Mouse (Mus musculus) midbrain, embryonic 10.5 days (tissue): ENCODE data around the gene Gm49380. TPM values are rescaled to one million over a fixed set of nuclear protein-coding genes. Genes with fewer than 3 reads are reported as not detected.

Experiments
- DNase-seq: peaks from one replicate; pipeline ENCODE4 v3.0.0-alpha.2; 2017; ENCODE audit warnings: low spot score
- H3K27ac ChIP-seq: fragments of 300-500 bp; sonication (generic); replicated peaks from 2 replicates; pipeline ENCODE4 v1.5.1; 2016; ENCODE audit warnings: mild to moderate bottlenecking
- H3K27me3 ChIP-seq: fragments of 300-500 bp; sonication (generic); 2 replicates; pipeline ENCODE4 v1.6.1; 2016; ENCODE audit warnings: low read depth, mild to moderate bottlenecking; ENCODE audit not compliant: poor library complexity, severe bottlenecking
- H3K36me3 ChIP-seq: fragments of 300-500 bp; sonication (generic); 2 replicates; pipeline ENCODE4 v1.6.1; 2016; ENCODE audit warnings: mild to moderate bottlenecking, moderate library complexity
- H3K4me1 ChIP-seq: fragments of 300-500 bp; sonication (generic); 2 replicates; pipeline ENCODE4 v1.6.1; 2016
- H3K4me3 ChIP-seq: fragments of 300-500 bp; sonication (generic); 2 replicates; pipeline ENCODE4 v1.5.1; 2016; ENCODE audit warnings: mild to moderate bottlenecking, moderate library complexity
- H3K9me3 ChIP-seq: fragments of 300-500 bp; sonication (generic); replicated peaks from 2 replicates; pipeline ENCODE4 v1.6.1; 2016; ENCODE audit warnings: mild to moderate bottlenecking
- WGBS: fragments of 180-500 bp; shearing (Covaris S2); methylation state at CpG from one replicate; pipeline ENCODE4 v1.1.7; 2016; 5-methylcytosine and 5-hydroxymethylcytosine counted together
- polyA plus RNA-seq: library from polyadenylated mRNA; unstranded; fragments of >200 nt; fragmentation: Nextera tagmentation; extraction: Ambion mirVana; gene quantifications from 2 replicates; pipeline ENCODE4 v1.2.1, GENCODE M21; 2016

The Gm49380 gene
- polyA plus RNA-seq, 1 experiment from 2014 or later: 0.35 TPM

DNA sequence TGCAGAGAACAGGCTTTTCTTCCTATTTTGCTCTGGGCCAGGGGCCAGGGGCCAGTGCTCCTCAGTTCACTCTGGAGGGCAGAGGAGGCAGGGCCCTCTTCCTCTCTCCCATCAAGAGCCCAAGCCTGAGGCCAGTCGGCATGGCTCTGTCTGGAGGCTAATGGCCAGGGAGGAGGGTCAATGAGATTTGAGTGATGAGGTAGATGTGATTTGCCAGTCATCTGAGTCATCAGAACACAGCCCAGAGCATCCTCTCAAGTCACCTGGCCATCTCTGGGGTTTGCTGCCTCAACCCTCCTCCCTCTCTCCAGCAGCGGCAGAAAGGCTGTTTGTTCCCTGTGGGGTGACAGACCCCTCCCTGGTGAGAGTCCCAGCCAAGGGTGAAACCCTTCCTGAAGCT, 20.0 kb upstream of the Gm49380 start:
- no peak for DNase-seq
- Histone ChIP-seq H3K4me3 (peak overlapping the region; percentile 59), H3K36me3 (0 out of 2 replicates have a peak, but pooled peaks cover 6% of the 10 kb centered on the region), H3K27me3 (peaks cover 82% of the 10 kb centered on the region), H3K4me1 (peaks cover 74% of the 10 kb centered on the region), H3K27ac (peak overlapping the region; percentile 78), H3K9me3 (no peaks in the 10 kb centered on the region)
- WGBS: 10% methylated on average over 2 of the region's 2 CpGs

DNA sequence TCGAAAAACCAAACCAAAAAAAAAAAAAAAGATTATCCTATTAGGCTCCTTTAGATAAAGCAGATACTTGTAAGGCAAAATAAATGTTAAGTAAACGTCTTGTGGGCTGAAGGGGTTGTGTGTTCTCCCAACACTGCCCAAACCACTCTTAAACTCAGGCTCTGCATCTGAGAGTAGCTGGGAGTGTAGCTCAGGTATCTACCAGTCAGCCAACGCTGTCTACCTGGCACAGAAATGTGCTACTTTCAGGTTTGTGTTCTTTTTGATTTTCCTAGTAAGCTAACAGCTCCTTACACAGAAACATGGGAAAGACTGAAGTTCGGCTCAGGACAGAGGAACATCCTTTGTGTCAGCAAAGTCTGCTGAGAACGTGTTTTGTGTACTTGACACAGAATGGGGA, 18.9 kb upstream of the Gm49380 start:
- 0 out of 2 replicates have a peak, but pooled peaks cover 4% of the 10 kb centered on the region for H3K36me3 ChIP-seq
- 68% methylated on average over 5 of the region's 5 CpGs for WGBS
- H3K4me1 ChIP-seq: peaks cover 79% of the 10 kb centered on the region
- peaks cover 81% of the 10 kb centered on the region for H3K27me3 ChIP-seq
- H3K4me3 ChIP-seq: no peak overlapping the region
- H3K27ac ChIP-seq: 0 out of 2 replicates have a peak overlapping the region, but pooled peaks have one; percentile 92
- no peak for DNase-seq
- no peaks in the 10 kb centered on the region for H3K9me3 ChIP-seq

DNA sequence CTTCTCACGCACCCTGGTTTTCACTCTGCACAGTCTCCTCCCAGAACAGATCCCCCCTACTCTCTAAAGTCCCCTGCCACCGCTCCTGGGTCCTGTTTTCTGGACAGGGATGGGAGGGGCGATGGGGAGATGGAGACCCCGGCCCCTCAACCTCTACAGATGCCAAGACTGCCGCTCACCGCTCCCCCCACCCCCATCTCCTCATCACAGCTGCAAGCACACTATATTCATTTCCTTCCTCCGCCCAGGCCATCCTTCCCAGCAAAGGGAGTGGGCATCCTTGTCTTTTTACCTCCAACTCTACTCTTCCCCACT, 17.9 kb upstream of the Gm49380 start:
- 33% methylated on average over 7 of the region's 7 CpGs for WGBS
- peaks cover 85% of the 10 kb centered on the region for H3K4me1 ChIP-seq
- no peaks in the 10 kb centered on the region for H3K9me3 ChIP-seq
- peak overlapping the region; percentile 92 for H3K27ac ChIP-seq
- peak; percentile 31 for DNase-seq
- H3K4me3 ChIP-seq: peak overlapping the region; percentile 59
- H3K36me3 ChIP-seq: no peaks in the 10 kb centered on the region
- peaks cover 71% of the 10 kb centered on the region for H3K27me3 ChIP-seq

DNA sequence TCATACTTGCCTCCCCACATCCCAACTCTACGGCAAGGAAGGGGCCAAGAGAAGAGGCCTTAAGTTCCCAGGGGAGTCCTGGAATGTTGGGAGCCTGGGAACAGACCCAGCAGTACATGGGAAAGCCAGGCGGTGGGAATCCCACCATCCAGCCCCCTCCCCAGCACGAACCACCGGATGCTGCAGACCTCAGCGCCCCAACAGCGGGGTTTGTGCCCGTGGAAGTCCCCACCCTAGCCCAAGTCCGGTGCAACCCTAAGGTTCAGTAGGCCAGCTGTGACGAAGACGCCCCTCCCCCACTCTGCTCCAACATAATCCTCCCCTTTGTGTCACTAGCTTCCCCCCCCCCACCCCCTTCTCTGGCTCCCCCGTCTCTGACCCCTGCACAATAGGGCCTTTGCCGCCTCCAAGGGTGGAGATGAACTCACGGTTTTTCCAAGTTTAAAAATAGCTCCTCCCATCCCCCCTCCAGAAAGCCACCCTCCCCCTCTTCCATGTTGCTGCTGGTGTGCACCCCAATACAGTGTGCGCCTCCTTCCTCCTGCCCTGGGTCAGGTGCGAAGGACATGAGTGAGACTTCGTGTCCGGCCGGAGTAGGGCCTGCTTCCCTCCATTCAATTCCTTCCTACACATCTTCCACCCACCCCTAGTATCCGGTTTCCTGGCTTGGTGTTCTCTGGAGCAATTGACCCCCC, 17.4 kb upstream of the Gm49380 start:
- Histone ChIP-seq H3K27me3 (peaks cover 66% of the 10 kb centered on the region), H3K27ac (peak overlapping the region; percentile 92), H3K36me3 (no peaks in the 10 kb centered on the region), H3K4me3 (peak overlapping the region; percentile 59), H3K4me1 (peaks cover 85% of the 10 kb centered on the region), H3K9me3 (no peaks in the 10 kb centered on the region)
- peak; percentile 85 for DNase-seq
- 14% methylated on average over 19 of the region's 19 CpGs for WGBS

DNA sequence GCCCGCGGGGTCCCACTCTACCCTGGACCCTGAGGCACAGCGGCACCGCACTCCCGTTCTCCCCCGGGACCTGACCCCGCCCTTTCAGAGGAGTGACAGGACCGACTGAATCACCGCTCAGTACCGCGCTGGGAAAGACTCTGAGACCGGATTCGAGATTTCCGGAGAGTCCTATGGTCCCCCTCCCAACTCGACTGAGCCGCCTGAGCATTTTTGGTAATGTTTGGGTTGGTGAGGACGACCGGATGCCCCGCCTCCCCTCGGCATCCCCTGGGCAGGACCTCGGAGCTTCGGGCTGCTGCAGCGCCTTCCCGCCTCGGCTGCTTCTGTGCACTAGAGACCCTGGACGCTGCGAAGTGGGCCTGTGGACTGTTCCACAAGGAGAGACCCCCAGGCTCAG, 16.7 kb upstream of the Gm49380 start:
- H3K9me3 ChIP-seq: no peaks in the 10 kb centered on the region
- H3K36me3 ChIP-seq: no peaks in the 10 kb centered on the region
- under 1% methylated on average over 27 of the region's 27 CpGs for WGBS
- peak; percentile 74 for DNase-seq
- H3K27ac ChIP-seq: peak overlapping the region; percentile 92
- peaks cover 59% of the 10 kb centered on the region for H3K27me3 ChIP-seq
- peaks cover 82% of the 10 kb centered on the region for H3K4me1 ChIP-seq
- H3K4me3 ChIP-seq: peak overlapping the region; percentile 59

DNA sequence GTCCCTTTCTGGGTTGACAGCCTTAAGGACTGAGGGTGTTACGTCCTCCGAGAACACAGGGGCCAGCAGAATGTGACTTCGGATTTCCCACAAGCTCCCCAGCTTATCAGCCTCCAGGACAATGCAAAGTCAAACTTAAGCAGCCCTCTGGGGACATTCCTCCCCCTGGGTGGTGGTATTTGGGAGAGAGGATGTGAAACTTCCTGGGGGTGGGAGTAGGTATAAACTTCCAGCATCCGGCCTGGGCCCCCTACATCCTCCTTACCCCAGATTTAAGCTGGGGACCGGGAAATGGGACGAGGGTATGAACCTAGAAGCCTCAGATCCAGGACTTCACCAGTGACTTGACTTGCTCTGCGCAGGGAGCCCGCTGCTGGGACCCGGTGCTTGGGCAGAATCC, 16.3 kb upstream of the Gm49380 start:
- peak overlapping the region; percentile 59 for H3K4me3 ChIP-seq
- DNase-seq: no peak
- H3K27me3 ChIP-seq: peaks cover 55% of the 10 kb centered on the region
- H3K4me1 ChIP-seq: peaks cover 82% of the 10 kb centered on the region
- H3K27ac ChIP-seq: peak overlapping the region; percentile 92
- WGBS: 5% methylated on average over 9 of the region's 9 CpGs
- H3K36me3 ChIP-seq: no peaks in the 10 kb centered on the region
- H3K9me3 ChIP-seq: no peaks in the 10 kb centered on the region

DNA sequence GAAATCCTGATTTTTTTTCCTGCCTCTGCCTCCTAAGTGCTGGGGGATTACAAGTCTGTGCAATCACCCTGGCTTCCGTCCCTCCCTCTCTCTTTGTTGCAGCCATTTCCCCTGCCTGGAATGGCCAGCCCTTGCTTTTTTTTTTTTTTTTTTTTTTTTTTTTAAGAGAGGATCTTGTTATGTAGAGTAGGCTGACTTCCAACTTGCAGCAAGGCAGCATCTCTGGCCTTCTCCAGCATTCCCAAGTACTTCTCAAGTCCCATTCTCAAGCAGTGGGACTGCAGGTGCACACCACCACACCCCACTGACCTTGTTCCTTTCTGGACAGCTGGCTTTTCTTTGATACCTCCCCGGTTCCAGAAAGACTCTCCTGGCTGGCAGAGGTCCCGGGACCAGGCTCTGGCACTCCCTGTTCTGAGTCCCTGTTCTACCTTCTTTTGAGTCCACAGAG, 14.1 kb upstream of the Gm49380 start:
- Histone ChIP-seq H3K36me3 (no peaks in the 10 kb centered on the region), H3K27ac (no peak overlapping the region), H3K27me3 (peaks cover 33% of the 10 kb centered on the region), H3K4me1 (peaks cover 59% of the 10 kb centered on the region), H3K4me3 (no peak overlapping the region), H3K9me3 (no peaks in the 10 kb centered on the region)
- peak; percentile 12 for DNase-seq
- 52% methylated on average over 3 of the region's 3 CpGs for WGBS

DNA sequence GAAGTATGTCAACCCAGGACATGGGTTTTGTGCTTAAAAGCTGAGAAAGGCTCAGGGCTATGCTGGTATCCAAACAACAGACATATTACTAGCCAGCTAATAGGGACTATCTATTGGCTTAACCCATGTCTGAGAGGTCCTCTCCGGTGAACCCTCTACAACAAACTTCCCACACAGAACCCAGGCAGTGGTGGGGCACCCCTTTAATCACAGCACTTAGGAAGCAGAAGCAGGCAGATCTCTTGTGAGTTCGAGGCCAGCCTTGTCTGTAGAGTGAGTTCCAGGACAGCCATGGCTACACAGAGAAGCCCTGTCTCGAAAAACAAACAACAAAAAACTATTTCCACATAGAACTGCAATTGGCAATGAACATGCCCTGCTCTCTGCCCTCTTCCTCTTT, 13.4 kb upstream of the Gm49380 start:
- no peaks in the 10 kb centered on the region for H3K36me3 ChIP-seq
- DNase-seq: no peak
- no peak overlapping the region for H3K4me3 ChIP-seq
- peaks cover 56% of the 10 kb centered on the region for H3K4me1 ChIP-seq
- H3K27me3 ChIP-seq: peaks cover 26% of the 10 kb centered on the region
- 87% methylated on average over 3 of the region's 3 CpGs for WGBS
- no peaks in the 10 kb centered on the region for H3K9me3 ChIP-seq
- H3K27ac ChIP-seq: no peak overlapping the region; the same call in 1 of the 2 replicates

DNA sequence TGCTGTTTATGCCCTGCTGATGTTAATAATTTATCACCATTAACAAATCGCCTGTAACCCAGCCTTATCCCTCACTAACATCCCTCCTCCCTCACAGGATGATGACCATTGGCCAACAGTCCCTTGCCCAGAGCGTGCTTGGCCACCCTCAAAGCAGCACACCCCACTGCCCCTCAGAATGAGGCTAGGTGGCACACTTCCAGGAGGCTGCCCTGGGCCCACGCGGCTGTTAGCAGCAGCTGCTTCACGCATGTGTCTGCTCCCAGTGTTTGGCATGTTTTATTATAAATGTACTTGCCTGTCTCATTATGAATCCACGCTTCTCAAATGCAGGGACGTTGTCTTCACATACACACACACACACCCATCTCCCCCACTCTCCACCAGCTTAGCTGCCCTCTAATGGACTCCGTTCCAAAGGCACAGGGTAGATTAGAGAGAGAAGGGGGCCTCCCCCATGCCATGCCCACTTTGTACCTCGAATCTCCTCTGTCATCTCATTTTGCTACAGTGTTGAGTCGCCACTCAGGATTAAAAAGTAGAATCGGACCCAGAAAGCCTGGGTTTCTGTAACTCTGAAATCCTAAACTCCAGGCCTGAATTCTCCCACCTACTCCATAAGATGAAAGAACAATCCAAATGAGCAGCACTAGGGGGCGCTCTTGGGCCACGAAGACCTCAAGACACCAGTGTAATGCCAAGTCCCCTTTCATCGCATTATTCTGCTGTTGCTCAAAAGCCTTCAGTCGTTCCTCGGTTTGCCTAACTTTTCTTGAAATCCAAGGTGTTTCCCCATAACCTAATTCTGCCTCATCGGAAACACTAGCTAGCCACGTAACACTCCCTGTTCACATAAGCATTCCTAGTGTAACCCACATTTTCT, 12.5 kb upstream of the Gm49380 start:
- Histone ChIP-seq H3K27me3 (peaks cover 17% of the 10 kb centered on the region), H3K27ac (peak overlapping the region; percentile 24), H3K9me3 (no peaks in the 10 kb centered on the region), H3K36me3 (no peaks in the 10 kb centered on the region), H3K4me3 (no peak overlapping the region), H3K4me1 (peaks cover 46% of the 10 kb centered on the region)
- WGBS: 38% methylated on average over 18 of the region's 18 CpGs
- DNase-seq: peak; percentile 86

DNA sequence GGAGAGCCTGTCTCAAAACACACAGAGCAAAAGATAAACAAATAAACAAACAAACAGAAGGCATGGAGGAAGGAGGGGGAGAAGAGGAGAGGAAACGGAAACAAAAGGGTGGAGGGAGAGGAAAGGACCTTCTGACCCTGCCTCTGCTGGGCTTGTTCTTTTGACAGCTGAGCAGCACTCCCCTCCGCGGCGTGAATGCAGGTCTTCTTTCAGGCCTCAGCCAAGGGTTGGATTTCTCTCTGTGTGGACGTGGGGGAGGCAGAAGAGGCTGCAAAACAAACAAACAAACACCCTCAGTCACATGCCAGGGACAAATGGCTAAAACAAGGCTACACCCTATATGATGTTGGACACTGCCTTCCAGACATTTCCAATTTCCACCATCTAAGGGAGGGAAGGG, 11.7 kb upstream of the Gm49380 start:
- Histone ChIP-seq H3K4me3 (no peak overlapping the region), H3K36me3 (no peaks in the 10 kb centered on the region), H3K27ac (no peak overlapping the region), H3K27me3 (peaks cover 16% of the 10 kb centered on the region), H3K9me3 (no peaks in the 10 kb centered on the region), H3K4me1 (peaks cover 39% of the 10 kb centered on the region)
- DNase-seq: no peak
- 51% methylated on average over 5 of the region's 5 CpGs for WGBS

DNA sequence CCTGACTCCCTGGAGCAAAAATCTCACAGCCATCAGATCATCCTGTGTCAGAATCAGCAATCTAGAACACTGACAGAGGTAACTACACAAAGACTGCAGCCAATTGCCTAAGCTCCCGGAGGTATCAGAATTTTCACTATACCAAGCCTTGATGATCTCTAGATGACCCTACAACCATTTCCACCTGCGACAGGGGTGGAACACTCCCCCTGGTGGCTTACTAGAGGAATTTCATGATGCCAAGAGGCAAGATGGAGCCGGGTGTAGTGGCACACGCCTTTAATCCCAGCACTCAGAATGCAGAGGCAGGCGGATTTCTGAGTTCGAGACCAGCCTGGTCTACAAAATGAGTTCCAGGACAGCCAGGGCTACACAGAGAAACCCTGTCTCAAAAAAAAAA, 11.0 kb upstream of the Gm49380 start:
- Histone ChIP-seq H3K36me3 (no peaks in the 10 kb centered on the region), H3K27ac (no peak overlapping the region), H3K4me3 (no peak overlapping the region), H3K27me3 (peaks cover 12% of the 10 kb centered on the region), H3K4me1 (peaks cover 31% of the 10 kb centered on the region), H3K9me3 (no peaks in the 10 kb centered on the region)
- DNase-seq: no peak
- 71% methylated on average over 6 of the region's 6 CpGs for WGBS

DNA sequence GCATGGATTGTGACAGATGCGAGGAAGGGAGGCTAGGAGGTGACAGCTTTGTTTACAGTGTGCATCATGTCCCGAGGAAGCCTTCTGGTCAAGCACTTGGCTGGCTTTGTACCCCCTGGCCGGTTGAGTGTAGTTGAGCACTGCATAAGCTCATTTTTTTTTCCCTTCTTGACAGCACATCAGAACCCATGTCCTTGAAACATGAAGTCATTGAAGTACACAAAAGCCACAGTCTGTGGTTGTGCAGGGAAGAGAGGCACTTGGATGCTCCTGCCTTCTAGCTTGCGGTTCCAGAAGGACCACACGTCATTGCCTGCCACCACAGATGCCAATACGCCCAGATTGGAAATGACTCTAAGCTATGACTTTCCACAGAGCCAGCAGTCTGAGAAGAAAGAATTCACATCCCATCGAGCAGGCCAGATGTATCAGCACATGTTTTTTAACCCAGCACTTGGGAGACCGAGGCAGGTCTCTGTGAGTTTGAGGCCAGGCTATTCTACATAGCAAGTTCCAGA, 6.7 kb upstream of the Gm49380 start:
- Histone ChIP-seq H3K4me1 (peaks cover 3% of the 10 kb centered on the region; the same call in 1 of the 2 replicates), H3K4me3 (no peak overlapping the region), H3K27ac (no peak overlapping the region), H3K27me3 (no peaks in the 10 kb centered on the region), H3K9me3 (no peaks in the 10 kb centered on the region), H3K36me3 (no peaks in the 10 kb centered on the region)
- WGBS: 89% methylated on average over 8 of the region's 8 CpGs
- no peak for DNase-seq

DNA sequence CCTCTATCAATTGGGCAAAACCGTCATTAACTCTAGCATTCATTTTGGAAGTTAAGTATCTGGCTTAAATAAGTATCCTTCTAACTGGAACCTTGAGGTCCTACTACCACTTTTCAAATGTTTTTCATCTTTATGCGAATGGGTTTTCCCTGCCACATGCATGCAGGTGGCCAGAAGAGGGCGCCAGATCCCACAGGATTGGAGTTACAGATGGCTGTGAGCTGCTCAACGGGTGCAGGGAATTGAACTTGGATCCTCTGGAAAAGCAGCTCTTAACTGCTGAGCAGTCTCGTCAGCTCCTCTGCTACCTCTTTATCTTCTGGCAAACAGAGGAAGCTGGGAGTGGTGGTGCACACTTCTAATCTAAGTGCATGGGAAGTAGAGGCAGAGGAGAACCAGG, 5.7 kb upstream of the Gm49380 start:
- WGBS: 50% methylated on average over 5 of the region's 5 CpGs
- Histone ChIP-seq H3K4me1 (0 out of 2 replicates have a peak, but pooled peaks cover 3% of the 10 kb centered on the region), H3K36me3 (no peaks in the 10 kb centered on the region), H3K9me3 (no peaks in the 10 kb centered on the region), H3K27me3 (no peaks in the 10 kb centered on the region), H3K4me3 (no peak overlapping the region), H3K27ac (no peak overlapping the region)
- DNase-seq: peak; percentile 40
